Mouse (Mus musculus) myocyte (in vitro differentiated cells): Measurements from ENCODE around the gene Exph5. TPM values are rescaled to one million over a fixed set of nuclear protein-coding genes. Genes with fewer than 3 reads are reported as not detected.
A peak's percentile ranks its signal among the peaks of the same experiment; 100 is the strongest.

Experiments used
- H3K27me3 ChIP-seq: one replicate; pipeline ENCODE4 v1.6.1; 2011; ENCODE audit not compliant: control insufficient read depth, insufficient read depth, insufficient read length
- H3K36me3 ChIP-seq: one replicate; pipeline ENCODE4 v1.6.1; 2011; ENCODE audit not compliant: control insufficient read depth, insufficient read depth
- H3K4me2 ChIP-seq: one replicate; pipeline ENCODE4 v1.6.1; 2011; ENCODE audit warnings: low read depth, control low read depth
- H3K4me3 ChIP-seq: one replicate; pipeline ENCODE4 v1.5.1; 2011; ENCODE audit warnings: mild to moderate bottlenecking, control low read depth, moderate library complexity
- H3K79me2 ChIP-seq: one replicate; pipeline ENCODE4 v1.6.1; 2011; ENCODE audit not compliant: control insufficient read depth, insufficient read depth
- H3ac ChIP-seq: one replicate; pipeline ENCODE4 v1.6.1; 2011; ENCODE audit not compliant: control insufficient read depth, insufficient read length
- CEBPB ChIP-seq: IDR thresholded peaks from 2 replicates; pipeline ENCODE4 v1.6.1; 2011; ENCODE audit warnings: mild to moderate bottlenecking, moderate library complexity; ENCODE audit not compliant: poor library complexity, insufficient read depth, severe bottlenecking
- E2F4 ChIP-seq: IDR thresholded peaks from one replicate; pipeline ENCODE4 v1.6.1; 2011; ENCODE audit warnings: mild to moderate bottlenecking, control low read depth, moderate library complexity; ENCODE audit not compliant: insufficient read depth
- MAX ChIP-seq: IDR thresholded peaks from one replicate; pipeline ENCODE4 v1.6.1; 2011; ENCODE audit warnings: low read depth, mild to moderate bottlenecking, control low read depth
- MYOD1 ChIP-seq, 3 experiments: IDR thresholded peaks; one replicate each; pipeline ENCODE4 v1.6.1; 2011; ENCODE audit warnings: control low read depth in 2 of 3, low read depth in 2 of 3, mild to moderate bottlenecking in 2 of 3, moderate library complexity in 1 of 3; ENCODE audit not compliant: insufficient read length in 2 of 3, control insufficient read depth in 1 of 3
- MYOG ChIP-seq, 3 experiments: IDR thresholded peaks; one replicate each; pipeline ENCODE4 v1.6.1; 2011; ENCODE audit warnings: control low read depth in 2 of 3, low read depth in 2 of 3, mild to moderate bottlenecking in 2 of 3; ENCODE audit not compliant: insufficient read length in 2 of 3, control insufficient read depth in 1 of 3, insufficient read depth in 1 of 3
- POLR2A ChIP-seq: IDR thresholded peaks from one replicate; pipeline ENCODE4 v1.6.1; 2011; ENCODE audit warnings: low read depth, mild to moderate bottlenecking, control low read depth, moderate library complexity; ENCODE audit not compliant: insufficient read length
- POLR2AphosphoS2 ChIP-seq: IDR thresholded peaks from one replicate; pipeline ENCODE4 v1.6.1; 2011; ENCODE audit warnings: low read depth, control low read depth; ENCODE audit not compliant: insufficient read length
- REST ChIP-seq: IDR thresholded peaks from one replicate; pipeline ENCODE4 v1.6.1; 2011; ENCODE audit warnings: mild to moderate bottlenecking, control low read depth, moderate library complexity; ENCODE audit not compliant: insufficient read depth, insufficient read length
- SRF ChIP-seq: IDR thresholded peaks from one replicate; pipeline ENCODE4 v1.6.1; 2011; ENCODE audit warnings: low read depth; ENCODE audit not compliant: control insufficient read depth, insufficient read length
- TCF12 ChIP-seq: IDR thresholded peaks from one replicate; pipeline ENCODE4 v1.6.1; 2011; ENCODE audit warnings: mild to moderate bottlenecking, control low read depth; ENCODE audit not compliant: poor library complexity, insufficient read depth, severe bottlenecking
- TCF3 ChIP-seq: IDR thresholded peaks from one replicate; pipeline ENCODE4 v1.6.1; 2011; ENCODE audit warnings: low read depth, control low read depth; ENCODE audit not compliant: insufficient read length
- USF1 ChIP-seq: IDR thresholded peaks from one replicate; pipeline ENCODE4 v1.6.1; 2011; ENCODE audit warnings: low read depth, mild to moderate bottlenecking, control low read depth, moderate library complexity
- polyA plus RNA-seq: library from polyadenylated mRNA; unstranded; fragments of >200 nt; fragmentation: generic; extraction: Trizol; gene quantifications from one replicate; pipeline ENCODE4 v1.2.1, GENCODE M21; 2012; ENCODE audit warnings: missing spikeins

The Exph5 gene
- polyA plus RNA-seq, 1 experiment = not detected

GRCm38 (mm10) chr9:53387431-53387830 lies 86.0 kb downstream of the Exph5 start:
- H3K4me2 ChIP-seq = no peak overlapping the region
- H3K27me3 ChIP-seq = no peaks in the 10 kb centered on the region
- TF ChIP-seq TCF3 (no peak), POLR2A (no peak), TCF12 (no peak), SRF (no peak), REST (no peak), MYOG (IDR thresholded peaks at IDR 0.05; ENCODE audit: control insufficient read depth in 1 of 3, insufficient read depth in 1 of 3, insufficient read length in 2 of 3, low read depth in 2 of 3) (no peak), CEBPB (no peak), MAX (no peak), USF1 (no peak), E2F4 (no peak), POLR2AphosphoS2 (no peak), MYOD1 (IDR thresholded peaks at IDR 0.05; ENCODE audit: control insufficient read depth in 1 of 3, insufficient read length in 2 of 3, low read depth in 2 of 3) (no peak)
- H3ac ChIP-seq = no peak overlapping the region
- H3K4me3 ChIP-seq = no peak overlapping the region
- H3K79me2 ChIP-seq = peaks cover 4% of the 10 kb centered on the region
- H3K36me3 ChIP-seq = peaks cover 5% of the 10 kb centered on the region

GRCm38 (mm10) chr9:53389109-53389508 lies 87.6 kb downstream of the Exph5 start:
- H3K27me3 ChIP-seq = no peaks in the 10 kb centered on the region
- H3K4me3 ChIP-seq = no peak overlapping the region
- peaks cover 4% of the 10 kb centered on the region for H3K79me2 ChIP-seq
- peaks cover 7% of the 10 kb centered on the region for H3K36me3 ChIP-seq
- no peak overlapping the region for H3ac ChIP-seq
- no peak for TF ChIP-seq MAX
- no peak for TF ChIP-seq MYOG (IDR thresholded peaks at IDR 0.05; ENCODE audit: control insufficient read depth in 1 of 3, insufficient read depth in 1 of 3, insufficient read length in 2 of 3, low read depth in 2 of 3)
- no peak for TF ChIP-seq REST
- TF ChIP-seq TCF12 = no peak
- no peak for TF ChIP-seq TCF3
- H3K4me2 ChIP-seq = no peak overlapping the region

GRCm38 (mm10) chr9:53390136-53390535 lies 88.7 kb downstream of the Exph5 start:
- Histone ChIP-seq H3K4me3 (no peak overlapping the region), H3K27me3 (no peaks in the 10 kb centered on the region), H3K36me3 (peaks cover 7% of the 10 kb centered on the region), H3K4me2 (no peak overlapping the region), H3ac (no peak overlapping the region), H3K79me2 (peaks cover 4% of the 10 kb centered on the region)
- TF ChIP-seq TCF3 (no peak), REST (no peak)

- Histone ChIP-seq H3ac (no peak overlapping the region), H3K27me3 (no peaks in the 10 kb centered on the region), H3K79me2 (no peaks in the 10 kb centered on the region), H3K4me3 (no peak overlapping the region), H3K4me2 (no peak overlapping the region), H3K36me3 (no peaks in the 10 kb centered on the region)
- TF ChIP-seq USF1 (no peak), CEBPB (peak; percentile 55; the same call in 1 of the 2 replicates)
These were observed 96.4 kb downstream of the Exph5 start for GRCm38 (mm10) chr9:53397685-53398387.

GRCm38 (mm10) chr9:53398388-53398700 lies 96.9 kb downstream of the Exph5 start:
- H3K4me3 ChIP-seq = no peak overlapping the region

More at GRCm38 (mm10) chr9:53398388-53398700, 96.9 kb downstream of the Exph5 start:
- H3ac ChIP-seq = no peak overlapping the region
- H3K4me2 ChIP-seq = no peak overlapping the region
- H3K79me2 ChIP-seq = no peaks in the 10 kb centered on the region
- no peaks in the 10 kb centered on the region for H3K27me3 ChIP-seq
- H3K36me3 ChIP-seq = no peaks in the 10 kb centered on the region
- no peak for TF ChIP-seq MAX
- TF ChIP-seq TCF3 = no peak
- TF ChIP-seq REST = no peak
- no peak for TF ChIP-seq MYOD1 (IDR thresholded peaks at IDR 0.05; ENCODE audit: control insufficient read depth in 1 of 3, insufficient read length in 2 of 3, low read depth in 2 of 3)
- no peak for TF ChIP-seq SRF
- no peak for TF ChIP-seq POLR2A
- TF ChIP-seq USF1 = no peak
- no peak for TF ChIP-seq POLR2AphosphoS2
- TF ChIP-seq MYOG (IDR thresholded peaks at IDR 0.05; ENCODE audit: control insufficient read depth in 1 of 3, insufficient read depth in 1 of 3, insufficient read length in 2 of 3, low read depth in 2 of 3) = no peak
- no peak for TF ChIP-seq TCF12
- TF ChIP-seq CEBPB = no peak
